Mouse (Mus musculus): ENCODE data around the gene Il1rn.

Il1rn gene

DNA sequence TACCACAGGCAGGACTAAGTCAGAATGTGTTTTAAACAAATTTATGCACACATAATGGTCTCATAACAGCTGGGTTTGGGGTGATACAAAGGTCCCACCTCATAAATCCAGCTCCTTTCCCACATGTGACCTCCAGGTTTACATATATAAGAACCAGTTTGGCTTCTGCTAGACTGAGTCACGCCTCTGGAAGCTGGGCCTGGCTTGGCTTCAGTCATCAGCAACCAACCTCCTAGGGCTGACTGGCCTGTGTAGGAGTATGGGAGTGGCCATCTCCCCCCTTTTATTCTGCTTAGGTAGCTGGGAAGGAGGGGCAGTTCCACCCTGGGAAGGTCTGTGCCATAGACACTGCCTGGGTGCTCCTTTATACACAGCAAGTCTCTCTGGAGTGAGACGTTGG, at the start of gene Il1rn:
Il1rn (plus strand) TSS at position 309 of the 400 bp plus-strand sequence.
- no peak for DNase-seq

GRCm38 (mm10) chr2:24290896-24291295, 45.8 kb upstream of the Il1rn start, which contains the start of gene Il1f10:
TSS of gene Il1f10 (plus strand) at chr2:24291196.
- DNase-seq: no peak

GRCm38 (mm10) chr2:24294616-24295015, 42.0 kb upstream of the Il1rn start:
- no peak for DNase-seq

GRCm38 (mm10) chr2:24296837-24297236, 39.8 kb upstream of the Il1rn start:
- DNase-seq: peak; percentile 8

GRCm38 (mm10) chr2:24311302-24312001, 25.2 kb upstream of the Il1rn start:
- DNase-seq: peak; percentile 32

GRCm38 (mm10) chr2:24316919-24317318, 19.7 kb upstream of the Il1rn start:
- no peak for DNase-seq

DNA sequence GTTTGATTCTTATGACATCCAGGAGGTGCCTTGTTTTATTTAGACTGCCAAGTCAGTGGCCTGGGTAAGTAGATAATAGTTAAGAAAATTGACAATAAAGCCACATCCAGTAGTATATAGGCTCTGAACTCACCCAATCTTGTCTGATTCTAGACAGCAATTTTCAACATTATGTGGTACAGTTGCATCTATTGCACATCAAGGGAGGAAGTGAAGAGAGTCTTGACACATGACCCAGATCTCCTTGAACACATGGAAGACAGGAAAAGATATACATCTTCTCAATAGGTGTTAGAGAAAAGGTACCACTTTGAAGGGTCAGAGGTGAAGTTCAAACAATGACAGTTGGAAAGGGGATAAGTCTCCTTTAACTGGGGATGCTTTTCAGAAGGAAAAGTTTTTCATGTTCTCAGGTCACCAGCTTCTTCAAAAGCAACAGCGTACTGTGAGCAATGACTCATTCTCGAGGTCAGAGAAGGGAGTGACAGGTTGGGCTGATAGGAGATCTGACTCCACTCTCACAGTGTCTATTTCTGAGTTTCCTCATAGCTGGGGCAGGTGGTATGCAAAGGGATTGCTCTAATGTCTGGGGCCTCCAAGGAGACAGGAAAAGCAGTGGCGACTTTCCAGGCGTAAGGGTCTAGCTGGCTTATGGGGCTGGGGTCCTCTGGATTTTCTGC, 18.6 kb upstream of the Il1rn start:
- DNase-seq: no peak

DNA sequence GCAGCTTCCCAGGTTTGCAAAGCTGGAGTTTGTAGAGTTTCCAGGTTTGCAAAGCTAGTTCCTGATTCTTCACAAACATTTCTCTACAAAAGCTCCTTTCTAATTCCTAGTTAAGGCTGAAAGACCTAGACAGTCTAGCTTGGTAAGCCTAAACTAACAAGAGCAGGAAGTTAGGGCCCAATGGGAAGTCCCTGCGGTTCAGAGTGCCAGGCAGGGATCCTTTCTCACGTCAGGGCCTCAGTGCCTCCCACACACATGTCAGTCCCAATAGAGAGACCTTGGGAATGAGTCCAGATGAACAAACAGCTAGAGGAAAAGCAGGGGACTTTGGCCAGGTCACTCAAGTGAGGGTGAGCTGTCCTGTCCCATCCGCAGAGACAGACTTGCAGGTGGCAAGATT, 1.3 kb upstream of the Il1rn start:
- DNase-seq: no peak

GRCm38 (mm10) chr2:24341395-24341885, 4.8 kb downstream of the Il1rn start:
- DNase-seq: no peak

- no peak for DNase-seq
These were observed 8.0 kb downstream of the Il1rn start for GRCm38 (mm10) chr2:24344619-24345018.

DNA sequence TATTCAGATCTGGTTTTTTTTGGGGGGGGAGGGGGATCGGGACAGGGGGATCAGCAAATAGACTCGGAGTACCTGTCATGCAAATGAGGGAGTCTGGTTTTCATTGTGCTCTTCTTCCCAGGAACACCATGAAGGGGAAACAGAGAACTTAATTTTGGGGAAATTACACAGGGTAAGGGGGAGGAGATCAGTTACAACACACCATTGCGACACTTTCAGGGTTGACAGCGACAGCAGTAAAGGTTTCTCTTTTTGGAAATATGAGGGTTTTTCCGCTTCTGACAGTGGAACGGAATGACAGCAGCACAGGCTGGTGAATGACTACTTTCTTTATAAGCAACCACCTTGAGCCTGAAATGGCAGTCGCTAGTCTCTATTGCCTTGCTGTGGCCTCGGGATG, 8.4 kb downstream of the Il1rn start:
- no peak for DNase-seq

DNA sequence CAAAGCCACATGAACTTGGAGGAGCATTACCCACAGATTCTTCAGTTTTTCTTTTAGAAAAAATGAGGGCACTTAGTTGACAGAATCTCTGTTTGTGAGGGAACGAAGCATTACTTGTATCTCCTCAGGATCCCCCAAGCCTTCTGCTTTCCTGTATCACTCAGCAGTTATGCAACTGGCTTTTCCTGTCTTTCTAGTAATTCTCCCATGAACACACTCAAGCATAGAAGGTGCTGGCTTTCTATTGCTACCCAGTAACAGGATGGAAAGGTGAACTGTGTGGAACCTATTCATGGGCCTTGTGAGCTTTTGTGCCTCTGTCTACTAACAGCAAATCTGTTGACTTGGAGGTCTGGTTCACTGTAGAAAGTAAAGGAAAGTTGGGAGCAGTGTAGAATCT, 11.3 kb downstream of the Il1rn start:
- no peak for DNase-seq

DNA sequence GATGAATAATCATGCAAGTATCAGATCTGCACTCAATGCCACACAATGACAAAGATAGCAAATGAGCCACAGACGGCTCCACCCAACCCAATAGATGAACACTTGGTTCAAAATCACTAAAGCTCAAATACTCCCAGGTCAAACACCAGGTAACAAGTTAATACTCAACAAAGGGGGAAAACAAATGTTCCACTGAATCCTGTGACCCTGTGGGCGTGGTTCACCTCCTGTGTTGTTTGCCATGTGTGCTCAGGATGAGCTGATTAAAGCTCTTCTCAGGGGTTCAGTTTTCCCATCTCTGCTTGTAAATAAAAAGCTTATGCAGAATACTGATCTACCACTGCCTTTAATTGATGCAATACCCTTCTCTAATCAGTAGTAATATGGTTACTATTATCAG, 14.5 kb downstream of the Il1rn start:
- DNase-seq: no peak

- DNase-seq: no peak
These were observed 16.4 kb downstream of the Il1rn start for GRCm38 (mm10) chr2:24353042-24353441.

GRCm38 (mm10) chr2:24357642-24358041, 21.0 kb downstream of the Il1rn start:
- DNase-seq: no peak

GRCm38 (mm10) chr2:24359347-24359746, 22.7 kb downstream of the Il1rn start:
- no peak for DNase-seq

- DNase-seq: no peak
These were observed 27.2 kb downstream of the Il1rn start for GRCm38 (mm10) chr2:24363818-24364217.

GRCm38 (mm10) chr2:24366214-24366975, 29.7 kb downstream of the Il1rn start:
- no peak for DNase-seq

GRCm38 (mm10) chr2:24367030-24367894, 30.6 kb downstream of the Il1rn start, which contains the start of gene Psd4:
TSS of gene Psd4 (plus strand) at chr2:24367580.
- DNase-seq: peak; percentile 6

GRCm38 (mm10) chr2:24367895-24368261, 31.2 kb downstream of the Il1rn start:
- no peak for DNase-seq

- no peak for DNase-seq
These were observed 42.2 kb downstream of the Il1rn start for GRCm38 (mm10) chr2:24378747-24379450.
